Mouse (Mus musculus) forebrain, embryonic 13.5 days (tissue): ENCODE measurements around the gene Pm20d1. TPM values are rescaled to one million over a fixed set of nuclear protein-coding genes. Genes with fewer than 3 reads are reported as not detected.
A peak's percentile ranks its signal among the peaks of the same experiment; 100 is the strongest.

Experiments
- ATAC-seq: fragments of 200-750 bp; cut with Nextera tagmentation; 2 replicates; pipeline ENCODE4 v1.8.0; 2017
- H3K27ac ChIP-seq: fragments of 300-500 bp; sonication (generic); 2 replicates; pipeline ENCODE4 v1.5.1; 2015; ENCODE audit warnings: inconsistent platforms, mild to moderate bottlenecking, moderate library complexity
- H3K27me3 ChIP-seq: fragments of 300-500 bp; sonication (generic); 2 replicates; pipeline ENCODE4 v1.6.1; 2015; ENCODE audit warnings: mild to moderate bottlenecking, inconsistent platforms
- H3K36me3 ChIP-seq: fragments of 300-500 bp; sonication (generic); 2 replicates; pipeline ENCODE4 v1.6.1; 2015; ENCODE audit warnings: mild to moderate bottlenecking, inconsistent platforms; ENCODE audit not compliant: poor library complexity, severe bottlenecking
- H3K4me1 ChIP-seq: fragments of 300-500 bp; sonication (generic); 2 replicates; pipeline ENCODE4 v1.6.1; 2015; ENCODE audit warnings: inconsistent platforms
- H3K4me2 ChIP-seq: fragments of 300-500 bp; sonication (generic); 2 replicates; pipeline ENCODE4 v1.6.1; 2015; ENCODE audit warnings: inconsistent platforms, mild to moderate bottlenecking, moderate library complexity
- H3K4me3 ChIP-seq: fragments of 300-500 bp; sonication (generic); 2 replicates; pipeline ENCODE4 v1.5.1; 2015; ENCODE audit warnings: mild to moderate bottlenecking, inconsistent platforms
- H3K9ac ChIP-seq: fragments of 300-500 bp; sonication (generic); 2 replicates; pipeline ENCODE4 v1.6.1; 2015; ENCODE audit warnings: mild to moderate bottlenecking, inconsistent platforms
- H3K9me3 ChIP-seq: fragments of 300-500 bp; sonication (generic); replicated peaks from 2 replicates; pipeline ENCODE4 v1.6.1; 2016; ENCODE audit warnings: inconsistent platforms
- WGBS: fragments of 180-500 bp; shearing (Covaris S2); methylation state at CpG from one replicate; pipeline ENCODE4 v1.1.7; 2015; 5-methylcytosine and 5-hydroxymethylcytosine counted together
- polyA plus RNA-seq: library from polyadenylated mRNA; unstranded; fragments of >200 nt; fragmentation: Nextera tagmentation; extraction: Ambion mirVana; gene quantifications from 2 replicates; pipeline ENCODE4 v1.2.1, GENCODE M21; 2015

Pm20d1 gene
- polyA plus RNA-seq, result 0.15 and 0.16 TPM in 2 replicates

DNA sequence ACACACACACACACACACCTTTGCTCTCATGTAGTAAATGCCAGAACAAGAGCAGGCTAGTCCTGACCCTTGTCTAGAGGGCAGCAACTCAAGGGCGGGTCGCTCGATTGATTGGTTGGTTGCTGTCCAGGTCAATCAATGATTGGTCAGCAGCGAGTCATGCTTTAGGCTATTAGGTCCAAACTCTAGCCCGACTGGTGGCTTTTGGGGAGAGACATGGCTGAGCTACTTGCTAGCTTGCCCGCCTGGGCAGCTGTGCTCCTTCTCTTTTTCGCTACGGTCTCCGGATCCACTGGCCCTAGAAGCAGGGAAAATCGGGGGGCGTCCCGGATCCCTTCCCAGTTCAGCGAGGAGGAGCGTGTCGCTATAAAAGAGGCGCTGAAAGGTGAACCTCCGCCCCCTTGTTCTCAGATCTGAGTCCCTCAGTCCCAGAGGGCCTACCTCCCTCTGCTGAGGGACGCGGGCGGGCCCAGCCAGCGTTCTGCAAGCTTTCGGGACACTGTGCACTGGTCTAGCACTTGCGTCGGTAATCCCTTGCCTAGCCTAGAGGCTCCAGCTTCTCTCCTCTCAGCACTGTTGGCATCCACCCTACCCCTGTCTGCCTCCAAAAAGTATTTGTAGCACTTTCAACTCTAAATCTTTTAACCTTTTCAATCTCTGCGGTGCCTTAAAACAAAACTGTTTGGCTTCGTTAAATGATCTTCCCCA lies at the start of gene Pm20d1:
TSS of gene Pm20d1 (plus strand) at position 180 of the 708 bp plus-strand sequence.
- peak within 1 kb of the TSS; percentile 23 for H3K4me3 ChIP-seq
- peaks cover 8% of the 10 kb centered on the region; the same call in 1 of the 2 replicates for H3K4me1 ChIP-seq
- no peak within 1 kb of the TSS for H3K9ac ChIP-seq
- H3K9me3 ChIP-seq, result no peaks in the 10 kb centered on the region
- ATAC-seq, result no peak
- no peaks in the 10 kb centered on the region for H3K36me3 ChIP-seq
- peak within 1 kb of the TSS; percentile 52 for H3K4me2 ChIP-seq
- 6% methylated on average over 26 of the region's 26 CpGs for WGBS
- H3K27me3 ChIP-seq, result 0 out of 2 replicates have a peak, but pooled peaks cover 9% of the 10 kb centered on the region
- H3K27ac ChIP-seq, result no peak within 1 kb of the TSS

DNA sequence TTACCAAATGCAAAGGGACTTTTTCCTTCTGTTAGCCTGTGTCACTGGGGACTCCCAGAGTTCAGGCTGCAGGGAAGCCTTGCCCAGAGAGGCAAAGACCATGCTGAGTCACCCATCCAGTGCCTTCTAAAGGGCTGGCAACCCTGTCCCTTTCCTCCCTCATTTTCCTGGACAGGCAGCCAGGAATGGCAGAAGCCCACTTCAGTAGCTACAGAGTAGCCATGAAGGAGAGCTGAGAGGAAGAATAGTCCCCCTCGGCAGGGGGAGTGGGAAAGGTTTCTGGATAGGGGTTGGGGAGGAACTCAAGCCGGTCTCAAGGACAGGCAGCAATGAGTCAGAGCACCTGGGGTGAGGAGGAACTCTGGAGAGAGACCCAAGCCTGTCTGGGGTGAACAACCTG lies 49.4 kb upstream of the Pm20d1 start:
- Histone ChIP-seq H3K4me1 (0 out of 2 replicates have a peak, but pooled peaks cover 12% of the 10 kb centered on the region), H3K9me3 (no peaks in the 10 kb centered on the region), H3K27me3 (no peaks in the 10 kb centered on the region), H3K9ac (no peak overlapping the region), H3K4me3 (no peak overlapping the region), H3K27ac (no peak overlapping the region), H3K36me3 (no peaks in the 10 kb centered on the region), H3K4me2 (no peak overlapping the region)
- 43% methylated on average over 2 of the region's 2 CpGs for WGBS
- ATAC-seq, result no peak

GRCm38 (mm10) chr1:131748636-131749035 lies 48.5 kb upstream of the Pm20d1 start:
- Histone ChIP-seq H3K4me2 (no peak overlapping the region), H3K9me3 (no peaks in the 10 kb centered on the region), H3K27me3 (no peaks in the 10 kb centered on the region), H3K4me1 (0 out of 2 replicates have a peak, but pooled peaks cover 12% of the 10 kb centered on the region), H3K4me3 (no peak overlapping the region), H3K36me3 (no peaks in the 10 kb centered on the region), H3K27ac (no peak overlapping the region), H3K9ac (no peak overlapping the region)
- 82% methylated on average over 2 of the region's 2 CpGs for WGBS
- no peak for ATAC-seq

DNA sequence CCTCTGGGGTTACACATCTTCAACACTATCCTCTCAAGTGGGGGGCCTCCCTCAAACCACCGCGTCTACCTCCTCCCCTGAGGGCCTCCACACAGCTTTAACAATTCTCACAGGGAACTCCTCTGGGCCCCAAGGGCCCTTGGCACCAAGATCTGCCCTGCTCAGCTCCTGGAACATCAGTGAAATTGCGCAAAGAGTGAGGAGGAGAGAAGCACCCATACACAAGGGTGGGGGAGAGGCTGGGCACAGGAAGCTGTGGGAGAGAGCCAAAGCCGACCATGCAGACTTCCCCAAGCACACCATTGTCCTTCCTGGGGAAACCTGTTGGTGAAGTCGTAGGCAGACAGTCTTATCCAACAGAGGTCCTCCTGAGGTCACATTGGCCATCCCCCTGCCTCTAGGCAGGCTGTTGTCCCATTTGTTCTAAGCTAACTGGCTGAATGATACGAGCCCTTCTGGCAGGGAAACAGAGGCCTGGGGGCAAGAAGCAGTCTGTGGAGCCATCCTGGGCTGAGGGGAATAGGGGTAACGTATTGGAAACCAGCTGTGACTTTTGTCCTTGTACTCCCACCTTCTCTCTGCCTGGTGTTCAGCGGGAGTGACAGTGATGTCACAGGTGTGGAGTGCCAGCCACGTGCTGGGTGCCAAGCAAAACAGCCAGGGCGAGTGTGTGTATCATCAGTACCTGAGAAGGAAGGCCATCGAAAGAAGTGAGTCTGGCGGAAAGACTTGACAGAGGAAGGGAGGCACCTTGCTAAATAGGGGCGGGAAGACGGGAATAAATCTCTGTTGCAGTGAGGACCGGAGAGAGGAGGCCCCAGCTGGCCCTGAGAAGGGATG lies 47.3 kb upstream of the Pm20d1 start:
- WGBS, result 78% methylated on average over 15 of the region's 15 CpGs
- no peak overlapping the region for H3K4me3 ChIP-seq
- H3K36me3 ChIP-seq, result no peaks in the 10 kb centered on the region
- H3K9ac ChIP-seq, result no peak overlapping the region
- no peaks in the 10 kb centered on the region for H3K9me3 ChIP-seq
- no peak overlapping the region for H3K4me2 ChIP-seq
- no peak for ATAC-seq
- H3K27me3 ChIP-seq, result no peaks in the 10 kb centered on the region
- H3K27ac ChIP-seq, result no peak overlapping the region
- 0 out of 2 replicates have a peak, but pooled peaks cover 12% of the 10 kb centered on the region for H3K4me1 ChIP-seq

DNA sequence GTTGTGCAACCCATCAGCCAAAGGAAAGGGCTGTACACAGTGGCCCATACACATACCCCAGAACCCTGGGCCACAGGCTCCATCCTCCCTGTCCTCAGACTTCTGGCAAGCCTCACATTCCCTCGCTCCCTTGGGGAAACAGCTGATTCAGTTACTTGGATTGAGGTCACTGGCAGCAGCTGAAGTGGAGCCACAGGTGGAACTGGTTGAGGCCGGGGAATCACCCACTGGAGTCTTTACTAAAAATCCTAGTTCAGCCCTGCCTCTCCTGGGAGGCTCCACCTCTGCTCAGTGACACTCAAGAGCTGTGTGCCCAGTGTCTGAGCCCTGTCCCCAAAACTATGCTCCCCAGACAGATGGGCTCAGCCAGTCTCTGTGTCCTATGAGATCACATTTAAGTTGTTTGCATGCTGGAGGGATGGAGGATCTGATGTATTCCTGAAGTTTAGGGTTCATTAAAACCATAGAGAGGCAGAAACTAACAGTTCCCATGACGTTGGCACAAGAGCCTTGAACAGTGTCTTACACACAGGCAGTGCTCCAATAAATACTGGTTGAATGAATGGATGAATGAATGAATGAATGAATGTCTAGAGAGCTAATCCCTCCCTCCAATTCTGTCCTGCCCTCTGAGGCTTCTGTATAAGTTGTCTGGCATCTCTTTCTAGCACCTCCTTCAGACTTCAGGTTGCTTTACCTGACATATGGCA lies 45.8 kb upstream of the Pm20d1 start:
- Histone ChIP-seq H3K9me3 (no peaks in the 10 kb centered on the region), H3K4me2 (no peak overlapping the region), H3K4me3 (no peak overlapping the region), H3K9ac (no peak overlapping the region), H3K27ac (peak overlapping the region; percentile 0; the same call in 1 of the 2 replicates), H3K36me3 (no peaks in the 10 kb centered on the region), H3K4me1 (0 out of 2 replicates have a peak, but pooled peaks cover 12% of the 10 kb centered on the region), H3K27me3 (no peaks in the 10 kb centered on the region)
- ATAC-seq, result peak; percentile 41; the same call in 1 of the 2 replicates
- 83% methylated on average over 3 of the region's 3 CpGs for WGBS

DNA sequence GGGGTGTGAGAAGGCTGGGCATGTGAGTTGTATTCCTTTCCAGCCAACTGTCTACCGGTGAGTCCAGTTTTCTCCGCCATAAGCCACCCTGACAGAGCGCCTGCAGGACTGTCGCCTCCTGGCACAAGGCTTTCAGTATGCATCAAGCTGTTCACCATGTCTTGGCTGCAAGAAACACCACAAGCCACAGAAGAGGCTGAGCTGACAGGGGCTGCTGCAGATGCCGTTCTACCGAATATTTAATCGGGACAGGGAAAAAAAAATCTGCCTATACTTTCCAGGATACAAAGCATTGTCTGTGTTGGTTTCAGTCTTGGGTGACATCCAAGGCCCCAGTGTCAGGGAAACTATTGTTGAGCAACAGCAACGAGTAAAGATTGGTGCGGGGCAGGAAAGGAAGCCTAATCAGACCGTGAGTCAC lies 45.3 kb upstream of the Pm20d1 start:
- 51% methylated on average over 10 of the region's 10 CpGs for WGBS
- Histone ChIP-seq H3K4me2 (no peak overlapping the region), H3K4me1 (0 out of 2 replicates have a peak, but pooled peaks cover 12% of the 10 kb centered on the region), H3K27me3 (no peaks in the 10 kb centered on the region), H3K36me3 (no peaks in the 10 kb centered on the region), H3K27ac (peak overlapping the region; percentile 0; the same call in 1 of the 2 replicates), H3K9ac (no peak overlapping the region), H3K4me3 (no peak overlapping the region), H3K9me3 (no peaks in the 10 kb centered on the region)
- ATAC-seq, result peak; percentile 59; the same call in 1 of the 2 replicates

- no peak overlapping the region for H3K4me3 ChIP-seq
- no peaks in the 10 kb centered on the region for H3K27me3 ChIP-seq
- no peak for ATAC-seq
- H3K27ac ChIP-seq, result no peak overlapping the region
- H3K36me3 ChIP-seq, result no peaks in the 10 kb centered on the region
- H3K4me1 ChIP-seq, result 0 out of 2 replicates have a peak, but pooled peaks cover 17% of the 10 kb centered on the region
- H3K4me2 ChIP-seq, result no peak overlapping the region
- WGBS, result 74% methylated on average over 3 of the region's 3 CpGs
- no peak overlapping the region for H3K9ac ChIP-seq
- H3K9me3 ChIP-seq, result no peaks in the 10 kb centered on the region
Measured at GRCm38 (mm10) chr1:131754212-131754829, 42.9 kb upstream of the Pm20d1 start.

DNA sequence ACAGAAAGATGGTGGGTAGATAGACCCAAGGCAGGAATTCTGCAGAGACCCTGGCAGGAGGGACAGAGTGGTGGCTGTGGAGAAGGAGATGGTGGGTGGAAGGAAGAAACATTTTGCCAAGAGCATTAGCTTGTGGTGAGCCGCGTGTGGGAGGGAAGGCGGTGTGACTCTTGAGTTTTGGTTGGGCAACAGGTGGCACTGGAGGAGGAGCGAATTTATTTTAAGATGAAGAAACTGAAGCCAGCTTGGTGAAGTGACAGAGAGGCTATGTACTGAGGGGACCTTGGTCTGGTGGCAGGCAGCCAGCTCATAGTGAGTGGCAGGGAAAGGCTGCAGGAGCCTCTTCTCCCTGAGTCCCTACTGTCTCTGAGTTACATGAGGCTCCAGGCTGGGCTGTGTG lies 42.3 kb upstream of the Pm20d1 start:
- H3K36me3 ChIP-seq, result no peaks in the 10 kb centered on the region
- ATAC-seq, result no peak
- no peaks in the 10 kb centered on the region for H3K27me3 ChIP-seq
- no peak overlapping the region for H3K9ac ChIP-seq
- 0 out of 2 replicates have a peak, but pooled peaks cover 17% of the 10 kb centered on the region for H3K4me1 ChIP-seq
- no peak overlapping the region for H3K4me2 ChIP-seq
- no peak overlapping the region for H3K27ac ChIP-seq
- H3K9me3 ChIP-seq, result no peaks in the 10 kb centered on the region
- H3K4me3 ChIP-seq, result no peak overlapping the region
- 89% methylated on average over 4 of the region's 4 CpGs for WGBS

GRCm38 (mm10) chr1:131757211-131757610 lies 40.0 kb upstream of the Pm20d1 start:
- no peaks in the 10 kb centered on the region for H3K27me3 ChIP-seq
- no peak overlapping the region for H3K9ac ChIP-seq
- H3K27ac ChIP-seq, result no peak overlapping the region
- H3K9me3 ChIP-seq, result no peaks in the 10 kb centered on the region
- no peak overlapping the region for H3K4me2 ChIP-seq
- 0 out of 2 replicates have a peak, but pooled peaks cover 10% of the 10 kb centered on the region for H3K4me1 ChIP-seq
- no peak for ATAC-seq
- H3K4me3 ChIP-seq, result no peak overlapping the region
- H3K36me3 ChIP-seq, result no peaks in the 10 kb centered on the region
- 83% methylated on average over 6 of the region's 6 CpGs for WGBS

- WGBS, result 59% methylated on average over 7 of the region's 7 CpGs
- Histone ChIP-seq H3K9me3 (no peaks in the 10 kb centered on the region), H3K4me3 (no peak overlapping the region), H3K36me3 (no peaks in the 10 kb centered on the region), H3K27me3 (no peaks in the 10 kb centered on the region), H3K27ac (no peak overlapping the region), H3K9ac (no peak overlapping the region), H3K4me1 (0 out of 2 replicates have a peak, but pooled peaks cover 5% of the 10 kb centered on the region), H3K4me2 (no peak overlapping the region)
- no peak for ATAC-seq
Measured at GRCm38 (mm10) chr1:131758796-131759195, 38.4 kb upstream of the Pm20d1 start.

DNA sequence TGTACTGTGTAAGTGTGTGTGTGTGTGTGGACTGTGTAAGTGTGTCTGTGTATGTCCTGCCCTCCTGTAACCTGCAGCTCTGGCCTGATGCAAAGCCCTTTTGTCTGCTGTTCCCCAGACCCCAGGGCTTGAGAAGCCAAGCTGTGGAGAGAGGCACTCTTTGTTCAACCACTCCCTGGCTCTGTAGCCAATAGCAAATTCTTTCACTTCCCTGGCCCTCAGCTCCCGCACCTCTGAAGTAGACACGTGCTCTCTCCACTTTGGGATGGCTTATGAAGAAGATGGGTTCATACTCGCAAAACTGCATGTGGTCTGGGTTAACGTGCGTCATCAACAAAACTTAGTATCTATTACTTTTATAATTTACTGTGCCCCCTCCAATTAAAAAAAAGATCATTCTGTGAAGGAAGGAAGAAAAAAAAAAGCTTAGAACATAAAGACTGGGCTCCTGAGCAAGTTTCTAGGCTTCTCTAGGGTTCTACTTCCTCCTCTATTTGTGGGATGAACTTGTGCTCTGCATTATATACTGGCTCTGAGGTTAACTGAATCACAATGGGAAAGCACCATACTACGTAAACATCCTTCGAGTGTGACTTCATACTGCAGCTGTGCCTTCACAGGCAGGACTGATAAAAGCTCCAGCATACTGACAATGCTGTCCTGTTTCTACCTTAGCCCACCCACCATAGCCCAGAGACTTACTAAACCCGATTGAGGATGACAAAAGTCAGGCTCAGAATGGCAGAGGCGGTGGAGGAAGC lies 37.3 kb upstream of the Pm20d1 start:
- Histone ChIP-seq H3K4me2 (no peak overlapping the region), H3K4me1 (0 out of 2 replicates have a peak, but pooled peaks cover 5% of the 10 kb centered on the region), H3K4me3 (no peak overlapping the region), H3K27ac (no peak overlapping the region), H3K9ac (no peak overlapping the region), H3K9me3 (no peaks in the 10 kb centered on the region), H3K27me3 (no peaks in the 10 kb centered on the region), H3K36me3 (no peaks in the 10 kb centered on the region)
- ATAC-seq, result no peak
- WGBS, result 67% methylated on average over 9 of the region's 9 CpGs
